In genomic region chr3:58982896-58983837, GRCm38 (mm10) we compare ENCODE assay signal across 8 mouse cellular contexts. TPM values are rescaled to one million over a fixed set of nuclear protein-coding genes. Genes with fewer than 3 reads are reported as not detected.
DNase-seq lines count a peak whose midpoint lies in the region; ATAC-seq and TF ChIP-seq lines count a peak whose summit lies in the region.

No protein-coding gene starts in this region.

- no peaks in the 10 kb centered on the region for H3K79me2 ChIP-seq in myocyte (ENCODE audit: control insufficient read depth, insufficient read depth)

- no peak overlapping the region for H3K27ac ChIP-seq in kidney, embryonic 14.5 days (ENCODE audit: low read depth, low read length)
- no peak overlapping the region for H3K27ac ChIP-seq in stomach, embryonic 15.5 days

- ATAC-seq in kidney, embryonic 14.5 days (ENCODE audit: low FRiP score, low TSS enrichment), result peak; percentile 72; the same call in 1 of the 2 replicates
- ATAC-seq in stomach, embryonic 15.5 days (ENCODE audit: insufficient read depth, low FRiP score, low read depth), result no peak

- H3K9ac ChIP-seq in kidney, embryonic 14.5 days (ENCODE audit: low read depth, low read length), result no peak overlapping the region
- no peak overlapping the region for H3K9ac ChIP-seq in stomach, embryonic 15.5 days

- peak; percentile 72 for DNase-seq in urinary bladder, postnatal 14 days (ENCODE audit: low spot score)
- no peak for DNase-seq in urinary bladder, postnatal 10 days (ENCODE audit: low spot score)
- DNase-seq in embryo, embryonic 10.5 days (ENCODE audit: low spot score), result peak; percentile 91
- DNase-seq in heart, adult 9 months (ENCODE audit: low spot score in 2 of 2), result peak; percentile 6 to 56
- DNase-seq in liver, result peak; percentile 52

- 43% methylated on average over 15 of the region's 15 CpGs for WGBS in kidney, embryonic 14.5 days
- WGBS in stomach, embryonic 15.5 days, result 39% methylated on average over 15 of the region's 15 CpGs

- no peak for TF ChIP-seq POLR2A in myocyte (IDR thresholded peaks at IDR 0.05; ENCODE audit: insufficient read length, low read depth)

- 0 out of 2 replicates have a peak, but pooled peaks cover 4% of the 10 kb centered on the region for H3K27me3 ChIP-seq in kidney, embryonic 14.5 days (ENCODE audit: control insufficient read depth, insufficient read depth, low read length)
- no peaks in the 10 kb centered on the region for H3K27me3 ChIP-seq in myocyte (ENCODE audit: control insufficient read depth, insufficient read depth, insufficient read length)
- H3K27me3 ChIP-seq in stomach, embryonic 15.5 days (replicated peaks), result no peaks in the 10 kb centered on the region

- H3K36me3 ChIP-seq in kidney, embryonic 14.5 days (ENCODE audit: control insufficient read depth, insufficient read depth, low read length), result no peaks in the 10 kb centered on the region
- no peaks in the 10 kb centered on the region for H3K36me3 ChIP-seq in myocyte (ENCODE audit: control insufficient read depth, insufficient read depth)
- no peaks in the 10 kb centered on the region for H3K36me3 ChIP-seq in stomach, embryonic 15.5 days

- H3K4me3 ChIP-seq in kidney, embryonic 14.5 days (ENCODE audit: low read length), result no peak overlapping the region
- no peak overlapping the region for H3K4me3 ChIP-seq in myocyte
- H3K4me3 ChIP-seq in stomach, embryonic 15.5 days (replicated peaks), result no peak overlapping the region

- H3K4me1 ChIP-seq in kidney, embryonic 14.5 days (ENCODE audit: control insufficient read depth, insufficient read depth, low read length), result 0 out of 2 replicates have a peak, but pooled peaks cover 2% of the 10 kb centered on the region
- H3K4me1 ChIP-seq in stomach, embryonic 15.5 days, result no peaks in the 10 kb centered on the region; the same call in 1 of the 2 replicates

- no peak overlapping the region for H3K4me2 ChIP-seq in kidney, embryonic 14.5 days (replicated peaks; ENCODE audit: low read depth, low read length)
- peak overlapping the region; percentile 38 for H3K4me2 ChIP-seq in myocyte (ENCODE audit: low read depth)
- 0 out of 2 replicates have a peak overlapping the region, but pooled peaks have one; percentile 35 for H3K4me2 ChIP-seq in stomach, embryonic 15.5 days

- H3K9me3 ChIP-seq in kidney, embryonic 14.5 days (ENCODE audit: control insufficient read depth, low read length), result no peaks in the 10 kb centered on the region
- no peaks in the 10 kb centered on the region for H3K9me3 ChIP-seq in stomach, embryonic 15.5 days

- no peak overlapping the region for H3ac ChIP-seq in myocyte (ENCODE audit: control insufficient read depth, insufficient read length)

TF ChIP-seq in myocyte, 11 proteins besides CTCF, POLR2A, EP300 and RAD21:
- no peak for TF ChIP-seq TCF12 (IDR thresholded peaks at IDR 0.05; ENCODE audit: insufficient read depth, poor library complexity, severe bottlenecking)
- no peak for TF ChIP-seq POLR2AphosphoS2 (IDR thresholded peaks at IDR 0.05; ENCODE audit: insufficient read length, low read depth)
- TF ChIP-seq REST (IDR thresholded peaks at IDR 0.05; ENCODE audit: insufficient read depth, insufficient read length), result no peak
- TF ChIP-seq SRF (IDR thresholded peaks at IDR 0.05; ENCODE audit: control insufficient read depth, insufficient read length, low read depth), result no peak
- TF ChIP-seq USF1 (IDR thresholded peaks at IDR 0.05; ENCODE audit: low read depth), result no peak
- TF ChIP-seq CEBPB (IDR thresholded peaks at IDR 0.05; ENCODE audit: insufficient read depth, poor library complexity, severe bottlenecking), result no peak
- TF ChIP-seq E2F4 (IDR thresholded peaks at IDR 0.05; ENCODE audit: insufficient read depth), result no peak
- no peak for TF ChIP-seq MYOD1 (IDR thresholded peaks at IDR 0.05; ENCODE audit: control insufficient read depth in 1 of 3, insufficient read length in 2 of 3, low read depth in 2 of 3)
- no peak for TF ChIP-seq MYOG (IDR thresholded peaks at IDR 0.05; ENCODE audit: control insufficient read depth in 1 of 3, insufficient read depth in 1 of 3, insufficient read length in 2 of 3, low read depth in 2 of 3)
- no peak for TF ChIP-seq TCF3 (IDR thresholded peaks at IDR 0.05; ENCODE audit: insufficient read length, low read depth)
- no peak for TF ChIP-seq MAX (IDR thresholded peaks at IDR 0.05; ENCODE audit: low read depth)

RNA-seq across cellular contexts. Expression of gene Med12l, which starts 22.5 kb away (rescaled TPM):
- polyA plus RNA-seq in kidney, embryonic 14.5 days (2014; fragmentation: Nextera tagmentation; extraction: Ambion mirVana), result 2.2 and 4.1 TPM in 2 replicates
- polyA plus RNA-seq in myocyte (2012; fragmentation: generic; extraction: Trizol), result 0.01 TPM
- polyA plus RNA-seq in stomach, embryonic 15.5 days (2015; fragmentation: Nextera tagmentation; extraction: Ambion mirVana), result 1.5 and 2.0 TPM in 2 replicates
